Mouse (Mus musculus): ENCODE measurements around the gene Dbil5.
"Not testable (repeated sequence)": the region's sequence is repeated elsewhere in the genome, so short reads cannot be mapped to it uniquely, and the experiment has no call there.

The Dbil5 gene

DNA sequence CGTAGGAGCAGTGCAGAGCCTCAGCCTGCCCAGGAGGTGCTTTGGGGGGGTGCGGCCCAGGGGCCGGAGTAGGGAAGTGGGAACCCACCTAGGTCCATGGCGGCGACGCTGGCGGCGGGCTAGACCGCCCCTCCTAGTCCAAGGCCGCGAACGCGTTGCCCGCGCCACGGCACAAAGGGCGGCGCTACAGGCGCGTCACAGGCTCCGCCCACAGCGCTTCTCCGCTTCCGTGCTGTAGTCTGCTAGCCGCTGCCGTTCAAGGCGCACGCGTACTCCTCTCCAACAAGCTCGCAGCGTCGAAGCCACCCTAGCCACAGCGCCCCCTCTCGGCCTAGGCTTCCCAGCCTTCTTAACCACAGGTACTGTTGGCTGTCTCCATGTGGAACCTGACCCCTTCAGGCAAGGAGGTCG is at the start of gene Dbil5, which contains the start of gene Gemin4:
Dbil5 (plus strand) TSS at position 219 of the 411 bp plus-strand sequence.
Gemin4 (minus strand) TSS at position 275 of the 411 bp plus-strand sequence.
- DNase-seq: peak; percentile 99

DNA sequence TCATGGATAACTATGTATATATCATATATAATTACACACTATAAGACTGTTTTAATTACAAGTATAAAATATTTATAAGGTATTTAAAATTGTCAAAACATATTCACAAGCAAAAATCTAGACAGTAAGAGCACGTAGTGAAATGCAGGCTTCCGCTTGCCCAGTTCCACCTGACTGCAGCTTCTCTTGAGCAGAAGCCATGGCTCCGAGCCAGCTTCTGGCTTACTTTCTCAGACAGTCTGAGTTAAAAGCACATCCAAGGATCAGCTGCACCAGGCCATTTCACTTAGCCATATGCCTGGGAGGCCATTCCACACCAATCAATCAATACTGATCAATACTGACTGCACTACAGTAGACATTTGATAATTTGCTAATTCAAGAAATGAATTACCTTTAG is 48.4 kb upstream of the Dbil5 start:
- DNase-seq: no peak

DNA sequence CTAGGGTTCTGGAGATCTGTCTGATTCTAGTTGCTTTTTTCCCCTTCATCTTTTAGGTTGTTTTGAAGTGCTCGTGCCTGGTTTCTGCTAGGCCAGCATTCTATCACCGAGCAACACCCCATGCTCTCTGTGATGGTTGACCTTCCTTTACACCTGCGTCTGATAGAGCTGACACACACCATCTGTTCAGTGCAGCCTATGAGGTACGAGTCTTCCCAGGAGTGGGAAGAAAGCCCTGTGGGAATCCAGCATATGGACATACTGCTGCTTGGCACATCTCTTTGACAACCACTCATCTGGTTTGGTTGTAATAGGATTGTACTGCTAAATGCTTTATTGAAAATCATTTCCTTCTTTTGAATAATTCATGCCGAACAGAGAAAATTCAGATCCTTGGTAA is 47.2 kb upstream of the Dbil5 start:
- no peak for DNase-seq

DNA sequence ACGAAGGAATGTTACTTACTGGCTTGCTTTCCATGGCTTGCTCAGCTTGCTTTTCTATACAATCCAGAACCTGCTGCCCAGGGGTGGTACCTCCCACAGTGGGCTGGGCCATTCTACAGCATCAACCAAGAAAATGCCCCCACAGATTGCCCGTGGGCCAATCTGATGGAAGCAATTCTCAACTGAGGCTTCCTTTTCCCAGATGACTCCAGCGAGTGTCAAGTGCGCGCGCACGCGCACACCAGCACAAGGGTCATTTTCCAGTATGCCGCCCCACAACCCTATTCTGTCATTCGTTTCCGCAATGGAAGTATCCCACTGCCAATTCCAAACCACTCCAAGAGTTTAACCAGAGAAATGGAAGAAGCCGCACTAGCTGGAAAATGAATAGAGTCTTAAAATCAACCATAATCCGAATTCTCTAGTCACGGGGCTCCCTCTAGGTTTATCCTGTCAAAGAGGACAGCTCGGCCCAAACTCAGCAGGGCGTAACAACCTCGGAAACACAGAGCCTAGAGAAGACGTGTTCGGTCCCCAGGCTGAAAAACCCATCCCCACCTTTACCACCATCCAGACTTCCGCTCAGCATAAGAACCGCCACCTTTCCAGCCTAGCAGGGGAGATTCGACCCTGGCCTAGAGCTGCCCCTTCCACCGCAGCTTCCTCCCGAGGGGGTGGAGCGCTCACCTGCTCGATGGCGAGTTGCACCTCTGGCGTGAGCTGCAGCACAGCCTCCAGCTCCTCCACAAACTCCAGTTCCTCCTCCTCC is 38.5 kb upstream of the Dbil5 start:
- peak; percentile 35 for DNase-seq

DNA sequence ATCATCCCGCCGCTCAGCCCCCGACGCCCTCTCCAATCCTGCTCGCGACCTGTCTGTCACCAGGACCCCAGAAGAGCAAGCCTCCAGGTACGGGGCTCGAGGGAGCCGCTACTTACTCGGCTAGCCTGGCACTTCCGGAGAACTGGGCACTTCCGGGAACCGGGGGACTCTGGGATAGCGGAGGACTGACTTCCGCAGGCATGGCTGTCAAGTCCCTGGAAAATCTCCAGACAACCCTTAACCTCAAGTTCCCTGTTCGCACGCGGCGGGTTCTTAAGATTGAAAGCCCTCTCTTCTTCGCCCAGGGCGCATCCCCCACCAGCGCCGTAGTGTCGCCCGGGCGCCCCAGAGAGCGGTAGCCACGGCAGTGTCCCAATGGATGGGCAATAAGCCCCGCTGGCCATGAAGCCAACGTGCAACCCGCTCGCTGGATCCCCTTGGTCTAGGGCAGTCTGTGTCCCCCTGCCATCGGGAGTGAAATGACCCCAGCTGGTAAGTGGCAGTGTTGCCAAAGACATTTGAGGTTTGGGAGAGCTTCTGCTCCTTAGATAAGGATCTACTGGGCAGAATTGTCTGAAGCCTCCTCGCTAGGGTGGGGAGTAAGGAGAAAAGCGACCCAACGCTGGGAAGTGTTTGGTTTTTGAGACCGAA is 37.8 kb upstream of the Dbil5 start, which contains the start of the genes Vps53 and Fam57a:
Vps53 (minus strand) TSS at position 153 of the 651 bp plus-strand sequence.
Fam57a (plus strand) TSS at position 177 of the 651 bp plus-strand sequence.
- peak; percentile 93 for DNase-seq

DNA sequence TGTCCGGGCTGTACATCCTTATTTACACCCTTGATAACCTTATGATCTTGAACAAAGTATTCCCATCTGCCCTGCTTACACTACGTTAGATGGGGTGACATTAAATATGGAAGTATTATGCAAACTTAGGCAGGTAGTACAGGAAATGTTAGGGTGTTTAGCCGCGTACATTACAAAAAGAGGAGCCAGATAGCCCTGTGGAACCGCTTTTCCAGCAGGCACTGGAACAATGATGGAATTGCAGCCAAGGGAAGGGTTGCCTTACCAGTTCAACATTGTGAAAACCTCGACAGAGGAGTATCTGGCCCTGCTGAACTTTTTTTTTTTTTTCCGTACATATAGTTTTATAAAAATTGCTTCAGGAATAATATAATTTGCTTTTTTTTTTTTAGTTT is 37.3 kb upstream of the Dbil5 start:
- no peak for DNase-seq

DNA sequence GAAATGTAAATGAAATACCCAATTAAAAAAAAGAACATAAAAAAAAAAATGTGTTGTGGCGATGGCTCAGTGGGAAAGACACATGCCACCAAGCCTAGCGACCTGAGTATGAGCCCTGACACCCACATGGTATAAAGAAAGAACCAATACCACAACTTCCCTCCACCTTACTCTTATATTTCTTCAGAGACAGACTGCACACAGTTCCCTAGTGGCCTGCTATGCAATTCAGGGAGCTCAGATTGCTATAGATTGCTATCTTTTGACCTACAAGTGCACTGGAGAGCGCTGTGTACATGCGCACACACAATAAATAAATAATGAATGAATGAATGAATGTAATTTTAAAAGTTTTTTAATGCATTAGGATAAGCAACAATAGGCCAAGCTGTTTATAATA is 33.7 kb upstream of the Dbil5 start:
- DNase-seq: peak; percentile 11

DNA sequence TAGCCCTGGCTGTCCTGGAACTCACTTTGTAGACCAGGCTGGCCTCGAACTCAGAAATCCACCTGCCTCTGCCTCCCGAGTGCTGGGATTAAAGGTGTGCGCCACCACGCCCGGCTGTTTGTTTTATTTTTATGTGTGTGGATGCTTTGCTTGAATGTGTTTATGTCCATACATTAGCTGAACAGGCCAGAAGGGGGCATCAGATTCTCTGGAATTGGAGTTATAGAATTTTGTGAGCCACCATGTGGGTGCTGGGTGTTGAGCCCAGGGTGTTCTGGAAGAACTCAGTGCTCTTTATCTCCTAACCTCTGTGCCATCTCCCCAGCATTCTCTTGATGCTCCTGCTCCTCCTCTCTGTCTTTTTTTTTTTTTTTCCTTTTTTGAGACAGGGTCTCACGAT is 30.5 kb upstream of the Dbil5 start:
- DNase-seq: peak; percentile 11

DNA sequence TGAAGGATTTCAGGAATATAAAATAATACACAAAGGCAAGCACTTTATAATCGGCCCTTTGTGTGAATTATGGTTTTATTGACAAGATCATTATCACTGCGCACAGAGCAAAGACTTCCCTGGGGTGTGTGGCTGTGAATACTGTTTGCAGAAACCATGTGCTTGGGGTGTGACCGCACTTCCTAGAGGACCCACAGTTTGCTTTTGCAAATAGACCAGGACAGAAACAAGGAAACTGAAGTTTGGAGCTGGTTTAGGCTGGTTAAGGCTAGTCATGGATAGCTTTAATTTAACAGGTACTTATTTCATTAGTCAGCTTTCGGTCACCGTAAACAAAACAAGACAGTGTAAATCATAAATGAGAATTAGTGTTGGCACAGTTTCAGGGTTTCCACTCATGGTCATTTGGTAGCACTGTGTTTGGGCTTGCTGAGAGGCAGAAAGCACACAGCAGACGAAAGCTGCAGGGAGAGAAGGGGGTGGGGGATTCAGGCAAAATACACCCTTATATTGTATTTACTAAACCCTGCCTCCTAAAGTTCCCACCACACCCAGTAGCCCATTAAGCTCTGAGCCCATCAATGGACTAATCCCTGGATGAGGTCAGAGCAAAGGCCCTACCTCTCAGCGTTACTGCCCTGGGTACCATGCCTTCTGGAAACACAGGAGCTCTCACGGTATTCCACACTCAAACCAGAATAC is 21.0 kb upstream of the Dbil5 start:
- DNase-seq: peak; percentile 11

DNA sequence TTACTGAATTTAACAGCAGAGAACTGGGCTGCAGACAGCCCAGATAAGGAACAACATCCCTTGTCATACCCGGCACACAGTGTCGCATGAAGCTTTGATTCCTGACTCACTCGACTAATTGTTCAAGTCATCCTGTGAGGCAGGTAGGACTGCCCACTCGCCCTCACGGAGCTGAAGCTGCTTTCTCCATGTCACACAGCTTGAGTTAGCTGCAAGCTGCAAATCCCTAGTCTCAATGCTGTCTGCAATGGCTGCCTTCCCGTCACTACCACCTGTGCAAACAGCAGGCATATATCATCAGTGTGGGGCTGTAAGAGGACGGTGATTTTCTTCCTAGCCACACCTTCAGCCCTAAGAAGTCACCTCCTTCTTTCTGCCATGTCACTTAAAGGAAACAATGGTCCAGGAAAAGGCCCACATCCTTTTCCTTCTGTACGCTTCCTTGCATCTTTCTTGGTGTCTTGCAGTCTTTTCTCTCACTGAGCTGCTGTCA is 20.4 kb upstream of the Dbil5 start:
- no peak for DNase-seq

DNA sequence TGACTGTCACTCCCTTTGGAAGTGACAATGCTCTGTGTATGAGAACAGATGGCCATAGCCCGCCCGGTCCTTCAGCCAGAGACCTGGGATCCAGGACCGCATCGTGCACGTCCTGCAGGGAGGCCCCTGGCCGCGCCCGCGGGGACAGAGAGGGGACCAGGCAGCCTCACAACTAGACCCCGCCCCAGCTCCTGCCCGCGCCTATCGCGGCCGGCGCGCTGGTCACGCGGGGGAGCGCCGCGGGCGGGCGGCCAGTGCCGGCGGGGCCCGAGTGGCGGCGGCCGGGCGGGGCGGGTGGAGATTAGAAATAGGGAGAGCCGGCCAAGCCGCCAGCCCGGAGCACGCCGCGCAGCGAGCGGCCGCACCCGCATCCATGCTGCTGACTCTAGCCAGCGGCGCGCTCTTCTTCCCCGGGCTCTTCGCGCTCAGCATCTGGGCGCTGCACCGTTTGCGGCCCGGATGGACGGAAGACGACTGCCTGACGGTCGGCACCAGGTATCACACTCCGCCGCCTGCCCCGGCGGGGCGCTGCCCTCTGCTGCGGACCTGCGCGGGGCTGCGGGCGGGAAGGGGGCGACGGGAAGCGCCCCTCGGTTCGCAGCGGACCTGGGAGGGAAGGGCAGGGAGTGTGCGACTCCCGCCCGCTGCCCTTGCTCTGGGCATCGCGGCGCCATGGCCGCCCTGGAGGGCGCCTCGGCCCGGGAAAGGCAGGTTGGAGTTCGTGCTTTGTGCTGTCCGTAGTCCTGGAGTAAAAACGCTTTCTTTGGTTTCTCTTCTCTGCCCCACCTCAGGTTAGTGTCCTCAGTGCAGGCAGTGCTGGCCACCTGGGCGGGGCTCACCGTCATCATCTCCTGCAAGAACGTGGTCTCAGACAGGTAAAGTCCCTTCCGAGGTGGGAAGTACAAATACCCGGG is 15.4 kb upstream of the Dbil5 start:
- DNase-seq: peak; percentile 92

DNA sequence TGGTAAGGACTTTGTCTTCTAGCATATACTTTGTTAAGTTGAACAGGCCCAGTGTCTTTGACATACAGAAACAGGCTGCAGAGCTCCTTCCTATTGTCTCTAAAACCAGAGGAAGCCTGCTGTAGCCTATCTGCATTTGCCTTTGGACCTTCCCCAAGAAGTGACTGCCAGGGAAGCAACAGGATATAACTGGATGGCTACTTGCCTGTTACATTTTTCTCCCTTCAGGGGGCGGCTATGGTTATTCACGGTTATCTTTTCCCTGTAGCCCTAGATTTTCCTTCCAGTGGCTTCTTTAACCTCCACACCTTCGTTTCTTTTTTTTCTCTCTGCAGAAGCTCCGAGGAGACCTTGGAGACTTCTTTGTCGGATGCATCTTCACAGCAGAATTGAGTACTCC is 10.6 kb upstream of the Dbil5 start:
- DNase-seq: no peak

DNA sequence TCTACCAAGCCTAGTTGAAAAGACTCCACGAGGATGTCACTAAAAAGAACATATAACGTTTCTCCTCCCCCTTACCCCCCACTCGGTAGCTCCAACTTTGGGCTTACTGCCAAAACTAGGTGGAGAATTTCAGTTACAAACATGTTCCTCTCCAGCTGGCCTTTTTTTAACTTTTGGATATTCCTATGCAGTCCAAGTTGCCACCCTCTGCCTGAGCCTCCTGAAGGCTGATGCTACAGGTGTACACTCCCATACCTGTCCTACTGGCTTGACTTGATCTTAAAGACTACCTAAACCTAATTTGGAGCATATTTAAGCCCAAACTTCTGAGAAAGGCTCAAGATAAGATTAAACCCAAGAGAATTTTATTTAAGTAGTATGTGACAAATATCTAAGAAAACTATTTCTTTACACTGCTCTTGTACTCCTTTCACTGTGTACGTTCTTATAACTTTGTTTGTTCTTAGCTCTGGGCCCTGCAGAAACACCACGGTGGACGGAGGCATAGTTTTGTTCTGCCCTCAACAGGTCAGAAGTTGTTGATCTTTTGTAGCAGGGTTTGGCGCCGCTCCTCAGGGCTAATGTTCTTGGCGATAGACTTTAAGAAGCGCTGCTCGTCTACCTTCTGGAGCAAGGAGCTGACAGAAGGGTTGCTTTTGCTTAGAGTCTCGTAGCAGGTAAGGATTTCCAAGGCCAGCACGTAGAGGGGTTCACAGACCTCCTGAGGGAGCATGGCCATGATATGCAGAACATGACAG is 7.0 kb upstream of the Dbil5 start:
- DNase-seq: peak; percentile 37

DNA sequence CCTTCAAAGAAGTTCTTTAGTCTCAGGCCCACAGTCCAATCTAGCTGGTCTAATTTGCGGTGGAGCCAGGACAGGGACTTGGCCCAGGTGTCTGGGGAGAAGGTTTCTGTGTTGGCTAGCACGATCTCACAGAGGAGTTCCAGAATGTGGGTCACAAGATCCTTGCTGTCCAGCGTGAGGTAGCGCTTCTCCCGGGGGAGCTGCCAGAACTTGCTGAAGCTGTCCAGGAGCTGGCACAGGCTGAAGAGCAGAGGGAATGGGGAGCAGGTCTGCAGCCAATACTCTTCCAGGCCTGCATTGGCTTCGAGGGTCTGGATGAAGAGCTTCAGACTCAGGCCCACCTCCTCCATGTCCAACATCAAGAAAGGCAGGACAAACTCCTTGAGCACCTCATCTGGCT is 5.8 kb upstream of the Dbil5 start:
- DNase-seq: not testable (repeated sequence)

DNA sequence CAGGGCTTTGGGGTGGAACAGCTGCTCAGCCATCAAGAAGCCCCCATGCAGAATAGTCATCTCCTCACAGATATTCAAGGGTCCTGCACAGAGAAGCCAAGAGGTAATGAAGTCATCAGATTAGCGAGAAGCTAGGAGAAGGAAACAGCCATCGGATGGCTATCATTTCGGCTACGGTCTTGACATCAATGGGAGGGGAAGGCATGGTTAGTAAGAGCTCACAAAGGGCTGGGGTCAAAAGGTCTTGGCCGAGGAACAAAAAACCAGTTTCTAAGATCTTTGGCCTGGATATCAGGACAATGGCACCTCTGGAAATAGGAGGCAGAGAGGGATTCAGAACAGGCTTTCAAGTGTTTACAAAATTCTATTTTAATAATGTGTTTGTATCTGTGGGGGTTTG is 3.6 kb upstream of the Dbil5 start:
- no peak for DNase-seq

DNA sequence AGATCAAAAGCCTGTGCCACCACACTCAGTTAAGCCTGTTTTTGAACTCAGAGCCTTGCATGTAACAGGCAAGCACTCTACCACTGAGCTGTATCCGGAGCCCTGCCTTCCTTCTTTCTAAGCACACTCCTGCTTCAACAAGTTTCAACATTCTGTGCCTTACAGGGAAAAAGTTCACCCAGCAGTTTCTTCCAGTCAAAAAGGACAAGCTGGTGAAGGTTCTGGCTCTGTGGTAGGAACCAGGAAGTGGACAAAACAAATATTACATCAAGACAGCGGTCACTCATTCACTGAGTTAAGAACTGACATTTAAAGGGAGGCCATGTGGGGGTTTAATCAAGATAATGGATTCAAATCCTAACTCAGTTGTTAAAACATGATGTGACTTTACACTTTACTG is 2.4 kb upstream of the Dbil5 start:
- DNase-seq: peak; percentile 51

DNA sequence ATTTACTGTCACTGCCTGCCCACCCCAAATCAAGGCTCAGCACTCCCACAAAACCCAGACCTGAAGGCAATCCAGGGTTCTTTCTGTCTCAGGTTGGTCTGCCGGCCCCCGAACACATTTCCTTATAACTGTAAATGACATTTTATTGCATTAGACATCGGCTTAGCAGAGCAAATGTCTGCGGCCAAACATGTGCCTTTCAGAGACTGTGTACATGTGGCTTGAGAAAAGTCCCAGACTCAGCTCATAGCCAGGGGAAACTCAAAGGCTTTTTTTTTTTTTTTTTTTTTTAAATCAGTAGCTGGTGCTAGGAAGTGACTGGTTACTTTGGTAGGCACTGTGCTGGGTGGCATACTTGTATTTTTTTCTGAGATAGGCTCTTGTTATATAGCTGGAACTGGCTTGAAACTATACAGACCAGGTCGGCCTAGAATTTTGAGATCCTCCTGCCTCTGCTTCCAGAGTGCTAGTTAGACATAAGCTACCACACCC is 1.3 kb upstream of the Dbil5 start:
- no peak for DNase-seq

DNA sequence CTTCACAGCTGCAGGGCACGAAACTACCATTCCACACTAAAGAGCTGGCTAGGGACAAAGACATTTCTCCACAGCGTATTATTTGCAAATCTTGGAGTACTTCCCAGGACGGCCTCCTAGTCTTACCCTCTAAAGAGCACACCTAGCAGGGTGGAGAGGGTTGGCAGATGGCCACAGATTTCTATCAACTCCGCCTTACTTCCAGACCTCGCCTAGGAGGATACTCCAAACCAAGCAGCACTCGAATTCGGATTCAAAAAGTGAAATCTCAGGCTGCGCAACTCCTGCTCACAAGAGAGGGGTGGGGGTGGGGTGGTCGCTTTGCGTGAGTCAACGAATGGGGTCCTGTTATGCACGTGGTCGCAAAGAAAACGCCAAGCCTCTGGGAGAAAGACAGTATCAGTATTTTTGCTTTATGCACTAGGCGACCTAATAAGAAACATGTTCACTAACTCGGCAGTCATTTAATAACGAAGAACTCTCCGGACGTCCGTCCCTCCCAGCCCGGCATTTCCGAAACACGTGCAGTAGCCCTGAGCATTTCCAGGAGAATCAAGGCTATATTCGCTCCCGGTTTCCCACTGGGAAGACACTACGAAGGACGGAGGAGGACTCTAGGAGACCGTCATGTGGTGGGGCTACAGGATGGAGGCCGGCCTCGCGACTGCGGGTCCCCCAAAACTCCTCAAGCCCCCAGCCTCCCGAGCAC is 573 bp upstream of the Dbil5 start:
- peak; percentile 92 for DNase-seq

DNA sequence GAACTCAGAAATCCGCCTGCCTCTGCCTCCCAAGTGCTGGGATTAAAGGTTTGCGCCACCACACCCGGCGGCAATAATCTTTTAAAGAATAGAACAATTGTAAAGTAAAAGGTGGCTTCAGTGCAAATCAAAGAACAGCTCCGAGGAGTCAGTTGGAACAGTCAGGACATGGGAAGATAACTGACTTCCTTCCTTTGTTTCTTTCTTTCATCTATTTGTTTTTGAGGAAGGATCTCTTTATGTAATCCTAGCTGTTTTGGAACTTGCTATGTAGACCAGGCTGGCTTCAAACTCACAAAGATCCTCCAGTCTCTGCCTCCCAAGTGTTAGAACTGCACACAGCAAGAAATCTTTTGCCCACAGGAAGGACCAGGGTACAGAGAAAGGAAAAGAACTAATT is 7.2 kb downstream of the Dbil5 start:
- DNase-seq: no peak

DNA sequence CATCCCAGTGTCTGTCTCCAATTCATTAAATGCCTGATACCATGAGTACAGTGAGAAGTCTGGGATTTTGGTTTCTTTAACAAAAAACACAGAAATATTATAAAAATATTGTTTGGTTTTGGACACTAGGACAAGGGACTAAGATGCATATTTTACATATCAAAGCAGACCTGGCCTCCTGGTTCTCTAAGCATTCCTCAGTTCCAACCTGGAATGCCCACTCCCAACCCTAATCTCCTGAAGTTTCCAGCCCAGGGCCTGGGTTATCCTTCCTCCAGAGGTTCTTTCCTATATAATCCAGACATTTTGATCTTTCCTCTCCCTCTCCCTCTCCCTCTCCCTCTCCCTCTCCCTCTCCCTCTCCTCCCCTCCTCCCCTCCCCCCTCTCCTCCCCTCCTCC is 7.6 kb downstream of the Dbil5 start:
- DNase-seq: no peak

DNA sequence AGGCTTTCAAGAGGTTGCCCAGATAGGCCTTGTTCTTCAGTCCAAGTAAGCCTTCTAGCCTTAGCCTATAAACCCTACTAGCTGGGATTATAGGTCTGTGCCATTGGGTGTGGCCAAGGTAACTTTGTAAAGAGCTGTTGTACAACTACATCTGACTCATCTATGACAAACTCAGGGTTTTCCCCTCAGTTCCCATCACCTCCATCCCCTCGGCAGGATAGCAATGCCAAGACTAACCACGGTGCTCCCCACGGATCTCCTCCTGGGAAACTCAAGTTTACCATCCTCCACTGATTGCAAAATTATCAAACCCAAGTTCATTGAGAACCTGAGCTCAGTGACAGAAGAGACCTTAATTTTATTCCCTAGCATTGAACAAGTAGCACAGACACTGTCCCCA is 18.7 kb downstream of the Dbil5 start:
- DNase-seq: no peak

Data from lung, postnatal 36 days (tissue).